Mouse (Mus musculus) kidney, postnatal 0 days (tissue): Measurements from ENCODE around the gene Numa1. TPM values are rescaled to one million over a fixed set of nuclear protein-coding genes. Genes with fewer than 3 reads are reported as not detected.

Experiments used
- ATAC-seq: fragments of 200-750 bp; cut with Nextera tagmentation; replicated peaks from 2 replicates; pipeline ENCODE4 v1.8.0; 2017; ENCODE audit warnings: low read depth, moderate number of reproducible peaks, moderate TSS enrichment, moderate library complexity; ENCODE audit not compliant: low FRiP score
- DNase-seq: peaks from one replicate; pipeline ENCODE4 v3.0.0-alpha.2; 2016; ENCODE audit warnings: low spot score
- H3K27ac ChIP-seq: fragments of 300-500 bp; sonication (generic); 2 replicates; pipeline ENCODE4 v1.5.1; 2014; ENCODE audit warnings: mild to moderate bottlenecking
- H3K27me3 ChIP-seq: fragments of 300-500 bp; sonication (generic); 2 replicates; pipeline ENCODE4 v1.6.1; 2014; ENCODE audit warnings: low read length, mixed read lengths; ENCODE audit not compliant: insufficient read depth
- H3K36me3 ChIP-seq: fragments of 300-500 bp; sonication (generic); 2 replicates; pipeline ENCODE4 v1.6.1; 2014; ENCODE audit warnings: low read length, mixed read lengths; ENCODE audit not compliant: insufficient read depth
- H3K4me1 ChIP-seq: fragments of 300-500 bp; sonication (generic); replicated peaks from 2 replicates; pipeline ENCODE4 v1.6.1; 2014; ENCODE audit warnings: antibody characterized with exemption, low read length, mixed read lengths; ENCODE audit not compliant: insufficient read depth
- H3K4me2 ChIP-seq: fragments of 300-500 bp; sonication (generic); 2 replicates; pipeline ENCODE4 v1.6.1; 2014; ENCODE audit warnings: mild to moderate bottlenecking, low read length, moderate library complexity, mixed read lengths
- H3K4me3 ChIP-seq: fragments of 300-500 bp; sonication (generic); replicated peaks from 2 replicates; pipeline ENCODE4 v1.5.1; 2014; ENCODE audit warnings: low read depth, low read length
- H3K9ac ChIP-seq: fragments of 300-500 bp; sonication (generic); 2 replicates; pipeline ENCODE4 v1.6.1; 2014; ENCODE audit warnings: low read depth, low read length
- H3K9me3 ChIP-seq: fragments of 300-500 bp; sonication (generic); replicated peaks from 2 replicates; pipeline ENCODE4 v1.6.1; 2016; ENCODE audit warnings: low read length, inconsistent platforms, mixed read lengths
- CTCF ChIP-seq: IDR thresholded peaks from 2 replicates; pipeline ENCODE4 v1.5.1; 2016; ENCODE audit warnings: antibody characterized with exemption, low read depth, mild to moderate bottlenecking, moderate library complexity
- WGBS: fragments of 180-500 bp; shearing (Covaris S2); extraction: QIAGEN DNeasy Blood & Tissue Kit; methylation state at CpG from one replicate; pipeline ENCODE4 v1.1.7; 2014; 5-methylcytosine and 5-hydroxymethylcytosine counted together
- polyA plus RNA-seq: library from polyadenylated mRNA; unstranded; fragments of >200 nt; fragmentation: Nextera tagmentation; extraction: Ambion mirVana; gene quantifications from 2 replicates; pipeline ENCODE4 v1.2.1, GENCODE M21; 2015

The Numa1 gene
- polyA plus RNA-seq, 1 experiment from 2014 or later, result 41.7 TPM

GRCm38 (mm10) chr7:101951648-101952047, 17.7 kb downstream of the Numa1 start:
- ATAC-seq (no peak), DNase-seq (peak; percentile 54)
- 69% methylated on average over 1 of the region's 1 CpGs for WGBS
- Histone ChIP-seq H3K27me3 (no peaks in the 10 kb centered on the region), H3K4me3 (no peak overlapping the region), H3K4me2 (no peak overlapping the region), H3K27ac (peak overlapping the region; percentile 25; the same call in 1 of the 2 replicates), H3K9ac (no peak overlapping the region), H3K36me3 (no peaks in the 10 kb centered on the region), H3K4me1 (no peaks in the 10 kb centered on the region), H3K9me3 (no peaks in the 10 kb centered on the region)
- no peak for TF ChIP-seq CTCF

- TF ChIP-seq CTCF, result no peak
- H3K4me2 ChIP-seq, result no peak overlapping the region
- no peak overlapping the region for H3K4me3 ChIP-seq
- 43% methylated on average over 2 of the region's 2 CpGs for WGBS
- no peak for ATAC-seq
- no peak overlapping the region for H3K9ac ChIP-seq
- H3K9me3 ChIP-seq, result no peaks in the 10 kb centered on the region
- no peaks in the 10 kb centered on the region for H3K36me3 ChIP-seq
- H3K27ac ChIP-seq, result no peak overlapping the region
- no peaks in the 10 kb centered on the region for H3K4me1 ChIP-seq
- peak; percentile 73 for DNase-seq
- H3K27me3 ChIP-seq, result no peaks in the 10 kb centered on the region
Measured at GRCm38 (mm10) chr7:101952098-101952497, 18.2 kb downstream of the Numa1 start.

GRCm38 (mm10) chr7:101954163-101954562, 20.3 kb downstream of the Numa1 start:
- H3K36me3 ChIP-seq, result no peaks in the 10 kb centered on the region
- no peak overlapping the region for H3K4me3 ChIP-seq
- no peaks in the 10 kb centered on the region for H3K27me3 ChIP-seq
- H3K27ac ChIP-seq, result no peak overlapping the region
- no peaks in the 10 kb centered on the region for H3K4me1 ChIP-seq
- no peak overlapping the region for H3K4me2 ChIP-seq
- no peaks in the 10 kb centered on the region for H3K9me3 ChIP-seq
- WGBS, result 81% methylated on average over 2 of the region's 2 CpGs
- ATAC-seq (no peak), DNase-seq (no peak)
- TF ChIP-seq CTCF, result no peak
- no peak overlapping the region for H3K9ac ChIP-seq

- no peak for DNase-seq
- no peak for TF ChIP-seq CTCF
- H3K9me3 ChIP-seq, result no peaks in the 10 kb centered on the region
- no peaks in the 10 kb centered on the region for H3K27me3 ChIP-seq
- H3K27ac ChIP-seq, result no peak overlapping the region
- no peak for ATAC-seq
- H3K36me3 ChIP-seq, result no peaks in the 10 kb centered on the region
- H3K4me3 ChIP-seq, result no peak overlapping the region
- H3K4me1 ChIP-seq, result no peaks in the 10 kb centered on the region
- 85% methylated on average over 2 of the region's 2 CpGs for WGBS
- no peak overlapping the region for H3K4me2 ChIP-seq
- no peak overlapping the region for H3K9ac ChIP-seq
Measured at GRCm38 (mm10) chr7:101955276-101955675, 21.4 kb downstream of the Numa1 start.

- Histone ChIP-seq H3K4me1 (no peaks in the 10 kb centered on the region), H3K9me3 (no peaks in the 10 kb centered on the region), H3K4me2 (no peak overlapping the region), H3K4me3 (no peak overlapping the region), H3K36me3 (no peaks in the 10 kb centered on the region), H3K27ac (no peak overlapping the region), H3K9ac (no peak overlapping the region), H3K27me3 (no peaks in the 10 kb centered on the region)
- ATAC-seq (no peak), DNase-seq (no peak)
- no peak for TF ChIP-seq CTCF
- 80% methylated on average over 4 of the region's 4 CpGs for WGBS
Measured at GRCm38 (mm10) chr7:101955862-101956261, 22.0 kb downstream of the Numa1 start.

GRCm38 (mm10) chr7:101956481-101956880, 22.6 kb downstream of the Numa1 start:
- Histone ChIP-seq H3K27ac (no peak overlapping the region), H3K4me1 (no peaks in the 10 kb centered on the region), H3K9ac (no peak overlapping the region), H3K4me2 (no peak overlapping the region), H3K4me3 (no peak overlapping the region), H3K9me3 (no peaks in the 10 kb centered on the region), H3K36me3 (no peaks in the 10 kb centered on the region), H3K27me3 (no peaks in the 10 kb centered on the region)
- TF ChIP-seq CTCF, result no peak
- DNase-seq, result no peak
- ATAC-seq, result no peak
- 100% methylated on average over 1 of the region's 1 CpGs for WGBS

- Histone ChIP-seq H3K27me3 (no peaks in the 10 kb centered on the region), H3K4me2 (no peak overlapping the region), H3K9ac (no peak overlapping the region), H3K9me3 (no peaks in the 10 kb centered on the region), H3K4me1 (no peaks in the 10 kb centered on the region), H3K27ac (no peak overlapping the region), H3K4me3 (no peak overlapping the region), H3K36me3 (no peaks in the 10 kb centered on the region)
- DNase-seq (no peak), ATAC-seq (no peak)
- 96% methylated on average over 5 of the region's 5 CpGs for WGBS
- no peak for TF ChIP-seq CTCF
Measured at GRCm38 (mm10) chr7:101956911-101957310, 23.0 kb downstream of the Numa1 start.
